Mouse (Mus musculus) layer of hippocampus, postnatal 25 days (tissue): ENCODE measurements at regions not wholly inside any gene's neighbourhood (a gene's known extent, or its start where the extent isn't known, plus 50 kb on each side); places are given as distances from the start of the nearest gene placed in this dataset.

Experiments
- DNase-seq, 2 experiments: peaks; one replicate each; pipeline ENCODE4 v3.0.0; 2022; ENCODE audit warnings: mixed read lengths in 2 of 2, low spot score in 1 of 2; ENCODE audit errors: extremely low spot score in 1 of 2

- DNase-seq: no peak
Measured at GRCm38 (mm10) chr7:93795210-93795609, 715.5 kb downstream of the Fam181b start.

DNA sequence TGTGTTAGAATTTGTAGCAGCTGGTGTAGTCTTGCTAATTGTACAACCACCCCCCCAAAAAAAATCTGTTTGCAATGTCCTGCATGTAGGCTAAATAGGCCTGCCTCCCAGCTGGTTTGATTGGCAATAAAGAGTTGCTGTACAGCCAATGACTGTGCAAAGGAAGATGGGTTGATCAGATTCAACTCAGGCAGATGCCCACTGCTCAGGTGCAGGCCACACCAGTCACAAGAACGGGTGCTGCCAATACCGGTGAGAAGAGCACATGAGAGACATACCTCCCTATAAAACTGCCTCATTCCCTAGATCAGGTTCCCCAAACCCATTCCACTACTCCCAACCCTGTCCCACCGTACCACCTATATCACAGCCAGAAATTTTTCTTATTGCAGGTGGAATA lies 756.0 kb downstream of the Fam181b start:
- DNase-seq: no peak

GRCm38 (mm10) chr7:93836169-93836568 lies 756.5 kb downstream of the Fam181b start:
- DNase-seq: no peak

DNA sequence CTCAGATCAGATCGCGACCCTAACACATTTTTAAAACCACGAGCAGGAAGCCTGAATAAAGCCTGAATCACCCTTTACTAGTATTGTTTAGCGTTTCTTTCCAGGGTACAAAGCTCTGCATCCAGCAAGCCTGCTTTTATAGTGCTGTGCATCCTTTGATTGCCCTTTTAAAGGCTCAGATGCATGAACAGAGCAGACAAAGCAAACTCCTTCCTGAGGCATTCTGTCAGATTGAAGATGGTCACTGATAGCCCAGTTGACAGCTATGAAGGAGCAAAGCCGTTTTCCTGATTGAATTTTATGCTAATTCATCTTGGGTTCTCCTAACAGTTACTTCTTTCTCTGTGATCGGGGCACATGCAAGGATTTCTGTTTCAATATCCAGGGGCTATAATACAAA lies 775.4 kb downstream of the Fam181b start:
- no peak for DNase-seq

- DNase-seq: no peak
Measured at GRCm38 (mm10) chr7:93893701-93894100, 814.0 kb downstream of the Fam181b start.

DNA sequence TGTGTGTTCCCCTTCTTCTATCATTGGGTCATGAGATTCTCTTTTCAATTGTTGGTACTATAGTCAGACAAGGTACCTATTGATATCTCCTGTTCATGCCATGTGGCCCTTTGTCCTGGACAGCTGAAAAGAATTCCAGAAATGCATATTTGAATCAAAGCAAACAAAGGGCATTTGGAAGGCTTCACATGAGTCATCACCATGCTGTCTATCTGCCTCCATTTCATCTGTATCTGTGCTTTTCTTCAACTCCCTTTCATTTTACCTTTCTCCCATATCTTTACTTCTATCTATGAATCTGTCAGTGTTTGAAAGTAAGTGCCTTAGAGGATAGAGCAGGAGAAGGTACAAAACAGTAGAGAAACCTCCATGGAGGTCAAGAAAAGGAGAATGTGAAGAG lies 817.3 kb downstream of the Fam181b start:
- DNase-seq: no peak

GRCm38 (mm10) chr7:93902770-93903169 lies 823.1 kb downstream of the Fam181b start:
- DNase-seq: no peak

GRCm38 (mm10) chr7:93936925-93937324 lies 857.3 kb downstream of the Fam181b start:
- no peak for DNase-seq

- no peak for DNase-seq
Measured at GRCm38 (mm10) chr7:93982103-93982502, 902.4 kb downstream of the Fam181b start.

- DNase-seq: no peak
Measured at GRCm38 (mm10) chr7:94002780-94003179, 923.1 kb downstream of the Fam181b start.

GRCm38 (mm10) chr7:94042466-94043030 lies 962.9 kb downstream of the Fam181b start:
- peak; percentile 13 to 15 for DNase-seq

GRCm38 (mm10) chr7:94045428-94045827 lies 965.8 kb downstream of the Fam181b start:
- no peak for DNase-seq

DNA sequence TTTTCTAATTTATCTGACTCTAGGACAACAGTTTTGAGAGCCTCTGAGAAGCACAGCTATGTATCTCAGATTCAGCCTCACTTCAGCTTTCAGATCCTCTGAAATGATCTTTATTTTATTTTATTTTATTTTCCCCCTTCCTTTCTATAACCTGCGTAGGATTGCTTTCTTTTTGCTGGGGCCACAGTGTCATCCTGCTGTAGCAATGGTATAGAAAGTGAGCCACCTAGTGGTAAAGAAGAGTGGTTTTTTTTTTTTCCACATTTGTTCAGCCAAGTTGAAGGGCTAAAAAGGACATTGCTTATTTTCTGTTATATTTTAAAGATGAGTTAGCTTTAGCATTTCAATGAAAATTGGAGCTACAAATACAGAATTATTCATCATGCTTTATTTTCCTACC lies 966.4 kb downstream of the Fam181b start:
- no peak for DNase-seq

GRCm38 (mm10) chr7:94061814-94062545 lies 982.3 kb downstream of the Fam181b start:
- no peak for DNase-seq
